Mouse (Mus musculus) CD8-positive naive resting alpha-beta T cell, adult 57 days (primary cell): ENCODE results near the gene Serpina6. TPM values are rescaled to one million over a fixed set of nuclear protein-coding genes. Genes with fewer than 3 reads are reported as not detected.

Experiments used
- total RNA-seq: library from RNA; stranded (reverse); gene quantifications from one replicate; pipeline ENCODE4 v1.2.4, GENCODE M21; 2023

Serpina6 gene
- not detected for total RNA-seq

DNA sequence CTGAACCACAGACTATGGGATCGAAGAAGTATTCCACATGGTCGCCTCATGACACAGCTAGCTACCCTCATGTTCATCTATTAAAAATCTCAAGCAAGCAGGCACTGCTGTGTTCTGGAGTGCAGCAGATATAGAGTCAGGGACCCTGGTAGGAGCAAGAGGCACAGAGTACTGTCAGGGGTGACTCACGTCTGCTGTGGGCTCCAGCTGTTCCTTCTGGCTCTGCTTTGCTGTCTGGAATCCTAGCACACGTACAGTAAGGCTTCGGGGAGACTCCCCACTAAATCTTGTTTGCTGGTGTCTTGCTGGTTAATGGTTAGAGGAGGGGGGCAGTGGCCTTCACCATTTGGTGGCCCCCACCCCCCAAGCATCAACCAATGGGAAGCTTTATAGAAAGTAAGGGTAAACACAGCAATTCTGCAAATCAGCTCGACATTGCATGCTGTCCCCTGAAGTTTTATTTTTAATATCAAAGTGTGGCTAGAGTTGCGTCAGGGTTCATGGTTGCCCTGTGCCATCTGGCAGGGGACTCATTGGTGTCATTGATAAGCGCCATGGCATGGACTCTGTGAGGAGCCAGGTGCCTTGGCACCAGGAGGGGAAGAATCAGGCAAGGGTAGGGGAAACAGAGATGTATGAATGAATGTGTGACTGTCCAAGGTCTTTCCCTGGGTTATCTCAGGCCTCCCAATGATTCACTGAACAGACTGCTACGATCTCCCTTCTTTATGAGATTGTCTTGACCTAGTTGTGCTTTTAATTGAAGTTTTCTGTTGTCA, at the start of gene Serpina6:
Gene Serpina6, minus strand, starts transcription at position 365 of the 779 bp plus-strand sequence.

DNA sequence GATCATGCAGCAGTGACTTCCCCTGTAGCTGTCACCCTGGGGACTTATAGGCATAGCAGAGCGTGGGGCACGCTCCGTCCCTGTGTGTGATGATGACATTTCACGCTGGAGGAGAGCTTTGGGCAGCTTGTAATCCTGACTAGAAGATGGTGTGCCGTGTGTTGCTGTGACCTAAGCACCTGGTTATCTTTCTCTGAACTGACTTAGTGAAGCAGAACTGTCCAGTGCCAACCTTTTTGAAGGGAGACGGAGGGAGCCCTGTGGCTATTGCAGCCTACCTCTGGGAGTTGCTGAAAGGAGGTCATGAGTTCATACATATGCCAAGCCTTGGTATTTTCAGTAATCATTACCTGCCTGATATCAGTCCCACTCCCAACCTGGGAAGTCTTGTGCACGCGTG, 38.4 kb upstream of the Serpina6 start, which contains the start of gene Serpina1f:
Gene Serpina1f, minus strand, starts transcription at position 101 of the 400 bp plus-strand sequence.

DNA sequence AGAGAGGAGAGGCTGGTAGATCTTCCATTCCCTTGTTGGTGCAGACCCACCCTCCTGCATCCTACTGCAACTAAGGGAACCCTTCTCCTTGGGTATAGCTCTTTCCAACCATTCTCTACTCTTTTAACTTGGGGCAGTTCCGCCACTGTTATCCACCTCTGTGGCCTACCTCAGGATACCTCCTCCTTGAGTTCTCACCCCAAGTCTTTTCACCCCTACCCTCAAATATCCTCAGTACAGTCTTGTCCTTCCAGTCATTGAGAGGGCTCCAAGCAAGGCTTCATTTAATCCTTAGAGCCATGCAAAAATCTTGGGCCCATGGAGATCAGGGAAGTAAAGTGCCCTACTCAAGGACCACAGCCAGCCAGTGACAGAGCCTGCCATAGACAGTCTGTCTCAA, 19.0 kb upstream of the Serpina6 start, which contains the start of gene Serpina16:
Gene Serpina16, minus strand, starts transcription at position 101 of the 400 bp plus-strand sequence.

DNA sequence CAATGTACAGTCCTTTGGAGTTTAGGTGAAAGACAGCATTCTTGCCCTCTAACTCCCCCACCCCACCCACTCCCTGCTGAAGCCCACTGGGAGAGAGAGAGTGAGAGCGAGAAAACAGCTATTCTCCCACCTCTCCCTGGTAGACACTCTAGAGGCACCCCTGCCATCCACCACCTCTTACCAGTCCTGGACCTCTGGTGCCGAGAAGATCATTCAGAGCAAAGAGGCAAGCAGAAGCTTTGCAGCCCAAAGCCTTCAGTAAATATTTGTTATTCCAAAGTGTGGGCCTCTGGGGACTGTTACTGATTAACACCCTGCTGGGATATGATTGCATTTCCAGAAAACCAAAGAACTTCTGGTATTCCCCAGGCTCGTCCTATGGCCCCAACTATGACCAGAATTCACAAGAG, 25.8 kb downstream of the Serpina6 start, which contains the start of gene Serpina10:
Gene Serpina10, minus strand, starts transcription at position 242 of the 410 bp plus-strand sequence.

Other genes with a start within 250 kb of the Serpina6 start
- gene 9330161L09Rik, start 249.4 kb downstream of the Serpina6 start, total RNA-seq = 10.8 TPM
- gene Ddx24, start 231.4 kb downstream of the Serpina6 start, total RNA-seq = 189 TPM
- 211 TPM for gene Ifi27, start 223.0 kb downstream of the Serpina6 start, total RNA-seq
- 182 TPM for gene Ifi27l2a, start 213.5 kb downstream of the Serpina6 start, total RNA-seq
- not detected for gene Ifi27l2b, start 200.0 kb downstream of the Serpina6 start, total RNA-seq
- not detected for gene Ppp4r4, start 124.9 kb downstream of the Serpina6 start, total RNA-seq
- not detected for gene Serpina10, start 25.8 kb downstream of the Serpina6 start, total RNA-seq
- gene Serpina16, start 18.9 kb upstream of the Serpina6 start, total RNA-seq = not detected
- gene Serpina1f, start 38.3 kb upstream of the Serpina6 start, total RNA-seq = not detected
- gene Serpina1d, start 116.4 kb upstream of the Serpina6 start, total RNA-seq = not detected
- gene Serpina1b, start 173.2 kb upstream of the Serpina6 start, total RNA-seq = not detected
- gene Serpina1a, start 206.3 kb upstream of the Serpina6 start, total RNA-seq = not detected
- not detected for gene Serpina1c, start 247.7 kb upstream of the Serpina6 start, total RNA-seq